Mouse (Mus musculus) liver, postnatal 0 days (tissue): ENCODE measurements at regions not wholly inside any gene's neighbourhood (a gene's known extent, or its start where the extent isn't known, plus 50 kb on each side); places are given as distances from the start of the nearest gene placed in this dataset.
A peak's percentile ranks its signal among the peaks of the same experiment; 100 is the strongest.

Experiments used
- CTCF ChIP-seq: sonication (generic); IDR thresholded peaks from 2 replicates; pipeline ENCODE4 v1.5.1; 2016; ENCODE audit warnings: antibody characterized with exemption, low read depth
- EP300 ChIP-seq: IDR thresholded peaks from 2 replicates; pipeline ENCODE4 v1.6.1; 2016; ENCODE audit warnings: antibody characterized with exemption, low read depth, mild to moderate bottlenecking

- TF ChIP-seq CTCF (no peak), EP300 (peak; percentile 76)
Observed at GRCm38 (mm10) chr19:21031768-21032308, 77.8 kb upstream of the Tmc1 start.
